Mouse (Mus musculus) inflammation-experienced regulatory T-cells (primary cell): ENCODE results near the gene Cd55. TPM values are rescaled to one million over a fixed set of nuclear protein-coding genes. Genes with fewer than 3 reads are reported as not detected.

Experiments
- polyA plus RNA-seq, 2 experiments: library from polyadenylated mRNA; unstranded; fragments of 100-300 nt; shearing (Covaris generic); gene quantifications; one replicate each; pipeline ENCODE4 v1.2.1; 2017

Cd55 gene
- 100 to 1,000 TPM; 111 to 114 TPM for polyA plus RNA-seq

DNA sequence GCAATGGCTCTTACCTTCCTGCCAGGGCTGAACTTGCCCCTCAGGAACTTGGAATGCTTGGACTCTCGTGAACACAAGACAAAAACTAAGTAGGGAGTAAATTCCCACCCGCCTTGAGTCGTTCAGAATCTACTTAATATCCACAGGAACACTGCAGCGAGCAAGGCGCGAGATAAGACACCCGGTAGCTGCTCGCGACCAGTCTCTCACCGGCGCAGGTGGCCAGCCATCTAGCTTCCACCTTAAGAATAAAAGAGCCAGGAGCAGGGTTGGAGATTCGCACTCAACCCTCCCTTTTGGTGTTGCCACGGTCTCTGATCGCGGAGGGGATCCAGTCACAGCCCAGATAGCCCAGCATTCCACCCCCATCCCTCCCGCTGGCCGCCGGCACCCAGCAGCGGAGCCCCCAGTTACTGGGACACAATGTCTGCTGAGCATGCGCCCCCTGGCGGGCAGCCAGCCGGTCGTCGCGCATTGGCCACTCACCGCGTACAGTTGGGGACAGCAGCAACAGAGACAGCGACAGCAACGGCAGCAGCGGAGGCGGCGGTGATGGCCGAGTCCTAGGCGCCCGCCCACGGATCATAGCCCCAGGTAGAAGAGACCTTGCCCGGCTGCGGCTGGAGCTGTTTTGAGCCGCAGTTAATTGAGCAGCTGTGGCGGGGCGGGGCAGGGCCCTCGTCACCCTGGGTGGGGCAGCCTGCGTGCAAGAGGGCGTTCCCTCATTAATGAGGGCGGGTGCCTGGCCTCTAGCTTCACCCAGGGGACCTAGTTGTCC lies at the start of gene Cd55:
Gene Cd55 (minus strand): TSS at position 661 of the 778 bp plus-strand sequence.

DNA sequence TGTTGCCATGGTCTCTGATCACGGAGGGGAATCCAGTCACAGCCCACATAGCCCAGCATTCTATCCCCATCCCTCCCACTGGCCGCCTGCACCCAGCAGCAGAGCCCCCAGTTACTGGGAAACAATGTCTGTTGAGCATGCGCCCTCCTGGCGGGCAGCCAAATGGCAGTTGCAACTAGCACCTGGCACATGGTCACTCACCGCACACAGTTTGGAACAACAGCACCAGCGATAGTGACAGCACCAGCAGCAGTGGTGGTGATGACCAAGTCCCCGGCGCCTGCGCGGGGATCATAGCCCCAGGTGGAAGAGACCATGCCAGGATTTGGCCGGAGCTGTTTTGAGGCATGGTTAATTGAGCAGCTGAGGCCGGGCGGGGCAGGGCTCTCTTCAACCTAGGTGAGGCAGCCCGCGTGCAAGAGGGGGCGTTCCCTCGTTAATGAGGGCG lies 39.9 kb downstream of the Cd55 start, which contains the start of gene Cd55b:
Gene Cd55b (minus strand): TSS at position 346 of the 448 bp plus-strand sequence.

Other genes starting within 250 kb of the Cd55 start
- 1 to 10 TPM; 4.3 to 5.2 TPM for gene Cd55b, start 39.7 kb downstream of the Cd55 start, polyA plus RNA-seq
- gene Zp3r, start 166.9 kb upstream of the Cd55 start, polyA plus RNA-seq = under 1 TPM in 1 of 2 experiments, not detected in 1; 0.23 TPM
- gene C4bp, start 198.9 kb upstream of the Cd55 start, polyA plus RNA-seq = under 1 TPM in 1 of 2 experiments, not detected in 1; 0.12 TPM